Mouse (Mus musculus) bone marrow macrophage, adult 2 months (primary cell): ENCODE data around the gene Tktl1.

Source experiments
- CTCF ChIP-seq: IDR thresholded peaks from 2 replicates; pipeline ENCODE4 v1.5.1; 2012; ENCODE audit warnings: low read depth, mild to moderate bottlenecking, low read length, moderate library complexity
- POLR2A ChIP-seq: IDR thresholded peaks from 2 replicates; pipeline ENCODE4 v1.6.1; 2012; ENCODE audit warnings: mild to moderate bottlenecking, low read depth, low read length, borderline replicate concordance

- no peak for TF ChIP-seq POLR2A
- TF ChIP-seq CTCF, result no peak
These were observed at the start of gene Tktl1 for GRCm38 (mm10) chrX:74176959-74177358.
